Mouse (Mus musculus) olfactory bulb, adult 2 months (tissue): ENCODE measurements at regions not wholly inside any gene's neighbourhood (a gene's known extent, or its start where the extent isn't known, plus 50 kb on each side); places are given as distances from the start of the nearest gene placed in this dataset.

Experiments used
- CTCF ChIP-seq: fragments of 200-500 bp; IDR thresholded peaks from 2 replicates; pipeline ENCODE4 v1.5.1; 2012; ENCODE audit warnings: low read depth, mild to moderate bottlenecking, low read length, moderate library complexity; ENCODE audit not compliant: insufficient read depth
- POLR2A ChIP-seq: fragments of 200-500 bp; IDR thresholded peaks from 2 replicates; pipeline ENCODE4 v1.6.1; 2012; ENCODE audit warnings: mild to moderate bottlenecking, low read depth, low read length, moderate library complexity; ENCODE audit not compliant: insufficient read depth

DNA sequence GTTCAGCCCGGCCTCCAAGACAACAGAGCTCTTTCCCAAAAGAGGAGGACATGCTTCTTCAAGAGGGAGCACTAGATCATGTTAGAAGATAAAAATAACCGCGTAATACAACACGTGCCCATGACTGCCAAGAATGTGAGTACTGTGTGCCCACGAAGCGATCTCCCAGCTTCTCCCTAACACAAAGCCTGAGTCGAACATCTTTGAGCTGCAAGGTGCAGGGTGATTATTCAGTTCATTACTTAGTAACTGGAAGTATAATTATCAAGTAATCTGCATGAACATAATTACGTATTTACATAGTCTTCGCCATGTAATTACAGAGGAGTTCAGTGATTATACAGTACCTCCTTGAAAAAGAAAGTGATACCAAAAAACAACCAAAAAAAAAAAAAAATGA lies 269.7 kb downstream of the Efnb2 start:
- TF ChIP-seq CTCF, result no peak
- TF ChIP-seq POLR2A, result no peak
